Mouse (Mus musculus) MEL (cell line): ENCODE results near the gene Rps3. TPM values are rescaled to one million over a fixed set of nuclear protein-coding genes. Genes with fewer than 3 reads are reported as not detected.
A peak's percentile ranks its signal among the peaks of the same experiment; 100 is the strongest.

ENCODE experiments used
- DNase-seq: peaks from one replicate; pipeline ENCODE4 v3.0.0; 2011; ENCODE audit warnings: low read depth, low spot score
- H3K27ac ChIP-seq: 2 replicates; pipeline ENCODE4 v1.5.1; 2012; ENCODE audit warnings: low read depth, mild to moderate bottlenecking, control low read depth, low read length, moderate library complexity; ENCODE audit not compliant: control insufficient read depth
- H3K27me3 ChIP-seq, 2 experiments: fragments of 150-350 bp in 1 of 2; sonication (generic) in 1 of 2; 2 replicates each; pipeline ENCODE4 v1.6.1; 2012; ENCODE audit warnings: low read length in 2 of 2, mild to moderate bottlenecking in 2 of 2, improper control_type of control experiment in 1 of 2, moderate library complexity in 1 of 2; ENCODE audit not compliant: insufficient read depth in 2 of 2, control insufficient read depth in 1 of 2
- H3K36me3 ChIP-seq, 2 experiments: 2 replicates each; pipeline ENCODE4 v1.6.1; 2012 to 2014; ENCODE audit warnings: low read length in 2 of 2, improper control_type of control experiment in 1 of 2, inconsistent platforms in 1 of 2, mild to moderate bottlenecking in 1 of 2; ENCODE audit not compliant: insufficient read depth in 2 of 2, control insufficient read depth in 1 of 2
- H3K4me1 ChIP-seq, 2 experiments: fragments of 150-350 bp in 1 of 2; sonication (generic) in 1 of 2; 2 replicates each; pipeline ENCODE4 v1.6.1; 2012; ENCODE audit warnings: low read length in 2 of 2, improper control_type of control experiment in 1 of 2, mild to moderate bottlenecking in 1 of 2; ENCODE audit not compliant: insufficient read depth in 2 of 2, control insufficient read depth in 1 of 2
- H3K4me3 ChIP-seq, 2 experiments: fragments of 150-350 bp in 1 of 2; sonication (generic) in 1 of 2; 2 replicates each; pipeline ENCODE4 v1.5.1; 2012; ENCODE audit warnings: low read depth in 2 of 2, low read length in 2 of 2, mild to moderate bottlenecking in 2 of 2, moderate library complexity in 2 of 2, control low read depth in 1 of 2, improper control_type of control experiment in 1 of 2; ENCODE audit not compliant: control insufficient read depth in 1 of 2, insufficient read depth in 1 of 2
- H3K79me2 ChIP-seq: 2 replicates; pipeline ENCODE4 v1.6.1; 2012; ENCODE audit warnings: mild to moderate bottlenecking, low read length, moderate library complexity; ENCODE audit not compliant: control insufficient read depth, poor library complexity, insufficient read depth
- H3K9ac ChIP-seq: 2 replicates; pipeline ENCODE4 v1.6.1; 2012; ENCODE audit warnings: low read depth, mild to moderate bottlenecking, control low read depth, low read length, moderate library complexity; ENCODE audit not compliant: control insufficient read depth, poor library complexity, severe bottlenecking
- H3K9me3 ChIP-seq: fragments of 150-350 bp; sonication (generic); replicated peaks from 2 replicates; pipeline ENCODE4 v1.6.1; 2012; ENCODE audit warnings: mild to moderate bottlenecking, low read length, improper control_type of control experiment, moderate library complexity; ENCODE audit not compliant: insufficient read depth
- E2F4 ChIP-seq: IDR thresholded peaks from 2 replicates; pipeline ENCODE4 v1.6.1; 2011; ENCODE audit warnings: low read depth, low read length, improper control_type of control experiment, borderline replicate concordance
- EP300 ChIP-seq, 2 experiments: IDR thresholded peaks; 2 replicates each; pipeline ENCODE4 v1.6.1; 2011; ENCODE audit warnings: improper control_type of control experiment in 2 of 2, low read length in 2 of 2, low read depth in 1 of 2, mild to moderate bottlenecking in 1 of 2
- ETS1 ChIP-seq: IDR thresholded peaks from 2 replicates; pipeline ENCODE4 v1.6.1; 2012; ENCODE audit warnings: low read depth, mild to moderate bottlenecking, inconsistent platforms, low read length, improper control_type of control experiment, moderate library complexity
- GATA1 ChIP-seq: IDR thresholded peaks from 2 replicates; pipeline ENCODE4 v1.6.1; 2011; ENCODE audit warnings: low read depth, low read length, improper control_type of control experiment
- MEF2A ChIP-seq: IDR thresholded peaks from 2 replicates; pipeline ENCODE4 v1.6.1; 2014; ENCODE audit warnings: low read depth, mild to moderate bottlenecking, inconsistent platforms, low read length, improper control_type of control experiment; ENCODE audit not compliant: poor library complexity, insufficient replicate concordance, severe bottlenecking; ENCODE audit errors: extremely low read depth
- MYC ChIP-seq: IDR thresholded peaks from 2 replicates; pipeline ENCODE4 v1.6.1; 2011; ENCODE audit warnings: low read depth, mild to moderate bottlenecking, low read length, improper control_type of control experiment, moderate library complexity
- POLR2AphosphoS2 ChIP-seq: IDR thresholded peaks from 2 replicates; pipeline ENCODE4 v1.6.1; 2011; ENCODE audit warnings: low read length, improper control_type of control experiment
- POLR2AphosphoS5 ChIP-seq: IDR thresholded peaks from 2 replicates; pipeline ENCODE4 v1.6.1; 2012; ENCODE audit warnings: low read depth, borderline replicate concordance, mild to moderate bottlenecking, inconsistent platforms, low read length, moderate library complexity, mixed read lengths
- SIN3A ChIP-seq: IDR thresholded peaks from 2 replicates; pipeline ENCODE4 v1.6.1; 2012; ENCODE audit warnings: low read length, improper control_type of control experiment, inconsistent platforms
- SMC3 ChIP-seq: IDR thresholded peaks from 2 replicates; pipeline ENCODE4 v1.6.1; 2011; ENCODE audit warnings: low read depth, low read length, improper control_type of control experiment
- TBP ChIP-seq: IDR thresholded peaks from 2 replicates; pipeline ENCODE4 v1.8.0; 2011; ENCODE audit warnings: low read depth, low read length, improper control_type of control experiment
- TCF12 ChIP-seq: IDR thresholded peaks from 2 replicates; pipeline ENCODE4 v1.6.1; 2014; ENCODE audit warnings: low read depth, mild to moderate bottlenecking, inconsistent platforms, low read length, improper control_type of control experiment, moderate library complexity
- UBTF ChIP-seq: IDR thresholded peaks from 2 replicates; pipeline ENCODE4 v1.6.1; 2012; ENCODE audit warnings: low read depth, mild to moderate bottlenecking, inconsistent platforms, low read length, improper control_type of control experiment, moderate library complexity, borderline replicate concordance; ENCODE audit not compliant: insufficient read depth
- ZC3H11A ChIP-seq: IDR thresholded peaks from 2 replicates; pipeline ENCODE4 v1.6.1; 2012; ENCODE audit warnings: low read depth, mild to moderate bottlenecking, inconsistent platforms, low read length, improper control_type of control experiment
- ZKSCAN1 ChIP-seq: IDR thresholded peaks from 2 replicates; pipeline ENCODE4 v1.6.1; 2012; ENCODE audit warnings: low read depth, mild to moderate bottlenecking, inconsistent platforms, low read length, improper control_type of control experiment, moderate library complexity
- polyA plus RNA-seq, 2 experiments: library from polyadenylated mRNA; stranded (reverse) in 1 of 2; unstranded in 1 of 2; fragments of >175 nt in 1 of 2; fragments of >200 nt in 1 of 2; gene quantifications; 2 replicates each; pipeline versions ENCODE4 v1.2.1 to v1.2.4; 2012; ENCODE audit warnings: low replicate concordance in 2 of 2, low read depth in 1 of 2; ENCODE audit not compliant: insufficient read length in 2 of 2, insufficient read depth in 1 of 2, missing spikeins in 1 of 2
- total RNA-seq: library from RNA; depleted of rRNA; stranded (reverse); fragments of 300-350 nt; gene quantifications from 2 replicates; pipeline ENCODE4 v1.2.3, GENCODE M21; 2012

Gene Rps3
- total and polyA plus RNA-seq, 3 experiments, result 157 to 2,287 (median 1,899) TPM

DNA sequence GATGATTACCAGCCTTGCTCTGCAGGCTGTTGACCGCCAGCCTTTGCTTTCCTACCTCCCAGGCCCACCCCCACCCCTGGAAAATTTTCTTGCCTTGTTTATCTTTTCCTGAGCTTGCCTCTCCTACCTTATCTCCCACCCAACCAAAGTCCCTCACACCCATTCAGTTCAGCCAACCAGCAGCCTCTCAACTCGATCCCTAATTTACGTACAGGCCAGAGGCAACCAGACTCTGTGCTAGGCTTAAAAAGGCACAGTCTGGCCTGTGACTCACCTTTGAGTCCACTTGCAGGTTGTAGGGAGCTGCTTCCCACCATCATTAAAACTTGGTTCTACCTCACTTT is 33.2 kb upstream of the Rps3 start:
- Histone ChIP-seq H3K27ac (peak overlapping the region; percentile 46), H3K9me3 (no peaks in the 10 kb centered on the region), H3K27me3 (no peaks in the 10 kb centered on the region), H3K79me2 (no peaks in the 10 kb centered on the region), H3K4me1 (peaks cover 9 to 24% of the 10 kb centered on the region in 2 experiments), H3K36me3 (peaks cover 0 to 19% of the 10 kb centered on the region in 2 experiments; a peak in 2 of 4 replicates), H3K4me3 (no peak overlapping the region; a peak in 1 of 4 replicates), H3K9ac (no peak overlapping the region; the same call in 1 of the 2 replicates)
- DNase-seq, result peak; percentile 67
- peak; percentile 34; the same call in 1 of the 2 replicates for TF ChIP-seq TCF12
- no peak for TF ChIP-seq UBTF
- TF ChIP-seq ZKSCAN1, result no peak
- TF ChIP-seq ETS1, result 0 out of 2 replicates have a peak, but pooled peaks have one; percentile 21
- peak in 1 of 2 experiments; percentile 40; a peak in 1 of 4 replicates for TF ChIP-seq EP300 (IDR thresholded peaks at IDR 0.05; ENCODE audit: low read depth in 1 of 2, low read length in 2 of 2)
- TF ChIP-seq GATA1, result peak; percentile 51
- TF ChIP-seq, all 39 proteins: peak for 4

DNA sequence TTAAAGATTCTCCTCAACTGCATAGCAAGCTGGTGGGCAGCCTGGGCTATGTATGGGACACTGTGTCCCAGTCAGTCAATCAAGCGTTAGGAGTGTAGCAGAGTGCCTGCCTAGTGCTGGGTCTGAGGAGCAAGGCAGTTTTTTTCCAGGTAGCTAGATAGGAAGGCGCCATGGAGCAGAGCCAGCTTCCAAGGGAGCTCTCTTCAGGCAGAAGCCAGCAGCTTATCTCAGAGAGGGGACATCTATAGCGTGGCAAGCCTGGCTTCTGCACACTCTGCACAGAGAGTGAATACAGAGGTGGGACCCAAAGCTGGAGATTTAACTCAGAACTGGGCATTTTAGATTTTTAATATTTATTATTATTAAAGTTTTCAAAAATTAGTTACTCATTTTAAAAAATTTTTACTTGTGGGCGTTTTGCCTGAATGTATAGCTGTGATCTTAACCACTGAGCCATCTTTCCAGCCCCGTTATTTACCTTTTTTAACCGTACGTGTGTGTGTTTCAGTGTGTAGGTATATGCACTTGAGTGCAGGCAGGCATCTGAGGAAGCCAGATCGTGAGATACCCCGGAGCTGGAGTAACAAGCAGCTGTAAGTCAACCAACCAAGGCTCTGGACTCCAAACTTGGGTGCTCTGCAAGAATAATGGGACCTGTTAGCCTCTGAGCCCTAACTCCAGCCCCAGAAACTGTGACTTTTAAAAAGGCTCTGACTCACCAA is 32.7 kb upstream of the Rps3 start:
- Histone ChIP-seq H3K9me3 (no peaks in the 10 kb centered on the region), H3K27ac (peak overlapping the region; percentile 46), H3K36me3 (peaks cover 0 to 19% of the 10 kb centered on the region in 2 experiments; a peak in 2 of 4 replicates), H3K79me2 (no peaks in the 10 kb centered on the region), H3K4me1 (peaks cover 9 to 24% of the 10 kb centered on the region in 2 experiments), H3K27me3 (no peaks in the 10 kb centered on the region), H3K9ac (0 out of 2 replicates have a peak overlapping the region, but pooled peaks have one; percentile 13), H3K4me3 (no peak overlapping the region; a peak in 1 of 4 replicates)
- DNase-seq, result peak; percentile 46
- TF ChIP-seq MYC (0 out of 2 replicates have a peak, but pooled peaks have one; percentile 24), E2F4 (no peak), TBP (no peak), SMC3 (no peak), POLR2AphosphoS2 (no peak), TCF12 (no peak), MEF2A (no peak), SIN3A (0 out of 2 replicates have a peak, but pooled peaks have one; percentile 4), ZC3H11A (no peak), POLR2AphosphoS5 (no peak)
